Mouse (Mus musculus): ENCODE data around the gene Pla1a. TPM values are rescaled to one million over a fixed set of nuclear protein-coding genes. Genes with fewer than 3 reads are reported as not detected.

Pla1a gene
- total RNA-seq, 1 experiment from 2014 or later, result not detected

DNA sequence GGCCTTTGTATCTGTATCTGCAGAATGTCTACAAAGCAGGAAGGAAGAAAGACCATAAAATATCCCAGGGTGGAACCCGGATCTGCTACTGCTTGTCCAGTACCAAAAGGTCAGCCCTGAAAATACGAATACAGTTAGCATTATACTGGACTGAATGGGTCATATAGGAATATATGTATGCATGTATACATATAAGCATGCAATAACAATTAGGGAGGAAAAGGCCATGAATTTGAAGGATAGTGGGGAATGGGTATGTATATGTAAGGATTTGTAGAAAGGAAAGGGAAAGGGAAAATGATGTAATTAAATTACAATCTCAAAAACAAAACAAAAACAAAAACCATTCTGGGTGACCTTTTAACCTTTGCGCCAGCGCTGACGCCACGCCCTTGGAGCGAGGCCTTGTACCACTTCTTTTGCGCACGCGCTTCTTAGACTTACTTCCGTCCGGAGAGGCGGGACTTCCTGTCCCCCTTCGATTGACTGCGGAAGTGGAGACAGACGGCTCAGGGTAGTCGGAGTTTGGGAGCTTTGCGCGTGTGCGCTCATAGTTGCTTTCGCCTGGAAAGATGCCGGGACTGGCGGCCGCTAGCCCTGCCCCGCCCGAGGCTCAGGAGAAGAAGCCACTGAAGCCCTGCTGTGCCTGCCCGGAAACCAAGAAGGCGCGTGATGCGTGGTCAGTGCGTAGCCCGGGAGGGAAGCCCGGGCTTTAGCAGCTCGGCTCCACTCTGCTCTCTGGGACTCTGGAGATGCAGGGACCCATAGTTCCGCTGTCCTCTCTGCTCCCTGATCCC, 86.2 kb downstream of the Pla1a start, which contains the start of the genes Cox17 and Gm21987:
Gene Cox17 (plus strand): TSS at position 463 of the 797 bp plus-strand sequence.
Gene Gm21987 (plus strand): TSS at position 512 of the 797 bp plus-strand sequence.
- peak; percentile 95 to 99 for ATAC-seq (replicated peaks in 1 of 2; ENCODE audit: insufficient read depth in 1 of 2, low FRiP score in 2 of 2, low TSS enrichment in 1 of 2, low read depth in 1 of 2, poor library complexity in 2 of 2, severe bottlenecking in 2 of 2)

Other genes starting within 250 kb of the Pla1a start
- not detected in 2 replicates for gene Nr1i2, start 138.3 kb downstream of the Pla1a start, total RNA-seq (2017)
- not detected in 2 replicates for gene Maats1, start 91.0 kb downstream of the Pla1a start, total RNA-seq (2017)
- gene Cox17, start 86.2 kb downstream of the Pla1a start, total RNA-seq (2017), result 191 and 294 TPM in 2 replicates
- gene Gm21987, start 86.1 kb downstream of the Pla1a start, total RNA-seq (2017), result not detected in 2 replicates
- gene Popdc2, start 70.9 kb downstream of the Pla1a start, total RNA-seq (2017), result 1.1 TPM in 1 of 2 replicates, not detected in the other
- 11.1 and 23.8 TPM in 2 replicates for gene Adprh, start 19.6 kb upstream of the Pla1a start, total RNA-seq (2017)
- gene Cd80, start 22.4 kb upstream of the Pla1a start, total RNA-seq (2017), result 0.38 TPM in 1 of 2 replicates, not detected in the other
- gene Timmdc1, start 89.5 kb upstream of the Pla1a start, total RNA-seq (2017), result 35.4 and 35.7 TPM in 2 replicates
- gene Poglut1, start 117.1 kb upstream of the Pla1a start, total RNA-seq (2017), result 17.8 and 19.9 TPM in 2 replicates
- gene Tmem39a, start 125.6 kb upstream of the Pla1a start, total RNA-seq (2017), result 44.7 and 76.6 TPM in 2 replicates